Mouse (Mus musculus) kidney, embryonic 15.5 days (tissue): ENCODE results near the gene Ell. TPM values are rescaled to one million over a fixed set of nuclear protein-coding genes. Genes with fewer than 3 reads are reported as not detected.

ENCODE experiments used
- ATAC-seq: fragments of 200-750 bp; cut with Nextera tagmentation; replicated peaks from 2 replicates; pipeline ENCODE4 v1.8.0; 2017; ENCODE audit warnings: moderate TSS enrichment; ENCODE audit not compliant: low FRiP score
- H3K27ac ChIP-seq: fragments of 300-500 bp; sonication (generic); 2 replicates; pipeline ENCODE4 v1.5.1; 2015; ENCODE audit warnings: mild to moderate bottlenecking, inconsistent platforms
- H3K27me3 ChIP-seq: fragments of 300-500 bp; sonication (generic); 2 replicates; pipeline ENCODE4 v1.6.1; 2015; ENCODE audit warnings: inconsistent platforms
- H3K36me3 ChIP-seq: fragments of 300-500 bp; sonication (generic); 2 replicates; pipeline ENCODE4 v1.6.1; 2015; ENCODE audit warnings: inconsistent platforms
- H3K4me1 ChIP-seq: fragments of 300-500 bp; sonication (generic); 2 replicates; pipeline ENCODE4 v1.6.1; 2015; ENCODE audit warnings: inconsistent platforms
- H3K4me2 ChIP-seq: fragments of 300-500 bp; sonication (generic); 2 replicates; pipeline ENCODE4 v1.6.1; 2015; ENCODE audit warnings: moderate library complexity, mild to moderate bottlenecking, inconsistent platforms
- H3K4me3 ChIP-seq: fragments of 300-500 bp; sonication (generic); replicated peaks from 2 replicates; pipeline ENCODE4 v1.5.1; 2015; ENCODE audit warnings: mild to moderate bottlenecking, inconsistent platforms
- H3K9ac ChIP-seq: fragments of 300-500 bp; sonication (generic); 2 replicates; pipeline ENCODE4 v1.6.1; 2015; ENCODE audit warnings: mild to moderate bottlenecking, inconsistent platforms
- H3K9me3 ChIP-seq: fragments of 300-500 bp; sonication (generic); replicated peaks from 2 replicates; pipeline ENCODE4 v1.6.1; 2016; ENCODE audit warnings: inconsistent platforms
- WGBS: fragments of 180-500 bp; shearing (Covaris S2); methylation state at CpG from one replicate; pipeline ENCODE4 v1.1.7; 2015; ENCODE audit warnings: mixed read lengths; 5-methylcytosine and 5-hydroxymethylcytosine counted together
- polyA plus RNA-seq: library from polyadenylated mRNA; unstranded; fragments of >200 nt; fragmentation: Nextera tagmentation; extraction: Ambion mirVana; gene quantifications from 2 replicates; pipeline ENCODE4 v1.2.1, GENCODE M21; 2015

Ell gene
- polyA plus RNA-seq, 1 experiment from 2014 or later, result 23.8 TPM

DNA sequence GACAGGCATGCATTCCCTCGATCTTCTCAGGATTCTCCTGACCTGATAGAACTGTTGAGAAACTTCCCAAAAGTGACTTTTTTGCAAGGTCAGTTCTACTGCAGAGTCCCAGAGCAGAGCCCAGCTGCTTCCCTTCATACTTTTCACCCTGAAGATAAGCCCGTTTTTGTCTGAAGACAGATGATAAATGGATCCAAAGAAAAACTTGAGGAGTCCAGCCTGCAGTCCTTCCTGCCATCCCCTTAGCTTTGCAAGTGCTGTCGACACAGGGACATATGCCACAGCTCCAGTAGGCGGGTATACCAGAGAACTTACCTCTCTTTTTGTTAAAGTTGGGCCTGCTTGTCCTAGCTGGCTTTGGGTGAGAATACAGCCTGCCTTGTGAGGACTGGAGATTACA, 22.1 kb downstream of the Ell start:
- H3K36me3 ChIP-seq, result 0 out of 2 replicates have a peak, but pooled peaks cover 6% of the 10 kb centered on the region
- WGBS, result 47% methylated on average over 4 of the region's 4 CpGs
- no peaks in the 10 kb centered on the region for H3K27me3 ChIP-seq
- H3K9ac ChIP-seq, result no peak overlapping the region
- no peaks in the 10 kb centered on the region for H3K9me3 ChIP-seq
- no peak overlapping the region for H3K4me3 ChIP-seq
- peak overlapping the region; percentile 85 for H3K27ac ChIP-seq
- ATAC-seq, result no peak
- H3K4me1 ChIP-seq, result peaks cover 65% of the 10 kb centered on the region
- no peak overlapping the region for H3K4me2 ChIP-seq

- peak overlapping the region; percentile 85 for H3K27ac ChIP-seq
- H3K4me1 ChIP-seq, result peaks cover 69% of the 10 kb centered on the region
- ATAC-seq, result no peak
- no peaks in the 10 kb centered on the region for H3K27me3 ChIP-seq
- H3K4me3 ChIP-seq, result no peak overlapping the region
- H3K9ac ChIP-seq, result no peak overlapping the region
- 57% methylated on average over 7 of the region's 7 CpGs for WGBS
- 0 out of 2 replicates have a peak, but pooled peaks cover 3% of the 10 kb centered on the region for H3K36me3 ChIP-seq
- H3K9me3 ChIP-seq, result no peaks in the 10 kb centered on the region
- no peak overlapping the region for H3K4me2 ChIP-seq
These were observed 22.7 kb downstream of the Ell start for GRCm38 (mm10) chr8:70561809-70562535.

- peaks cover 69% of the 10 kb centered on the region for H3K4me1 ChIP-seq
- WGBS, result 85% methylated on average over 3 of the region's 3 CpGs
- no peaks in the 10 kb centered on the region for H3K9me3 ChIP-seq
- no peaks in the 10 kb centered on the region for H3K27me3 ChIP-seq
- H3K4me2 ChIP-seq, result no peak overlapping the region
- H3K9ac ChIP-seq, result no peak overlapping the region
- no peaks in the 10 kb centered on the region for H3K36me3 ChIP-seq
- no peak overlapping the region for H3K4me3 ChIP-seq
- ATAC-seq, result no peak
- no peak overlapping the region for H3K27ac ChIP-seq
These were observed 23.5 kb downstream of the Ell start for GRCm38 (mm10) chr8:70562802-70563201.

GRCm38 (mm10) chr8:70563763-70564387, 24.6 kb downstream of the Ell start:
- ATAC-seq, result no peak
- no peaks in the 10 kb centered on the region for H3K9me3 ChIP-seq
- WGBS, result 86% methylated on average over 6 of the region's 6 CpGs
- peaks cover 61% of the 10 kb centered on the region for H3K4me1 ChIP-seq
- H3K27ac ChIP-seq, result no peak overlapping the region
- no peak overlapping the region for H3K4me2 ChIP-seq
- H3K9ac ChIP-seq, result no peak overlapping the region
- H3K4me3 ChIP-seq, result no peak overlapping the region
- H3K27me3 ChIP-seq, result no peaks in the 10 kb centered on the region
- no peaks in the 10 kb centered on the region; the same call in 1 of the 2 replicates for H3K36me3 ChIP-seq

- Histone ChIP-seq H3K4me3 (no peak overlapping the region), H3K9ac (no peak overlapping the region), H3K27ac (no peak overlapping the region), H3K4me1 (peaks cover 56% of the 10 kb centered on the region), H3K27me3 (no peaks in the 10 kb centered on the region), H3K9me3 (no peaks in the 10 kb centered on the region), H3K4me2 (no peak overlapping the region), H3K36me3 (no peaks in the 10 kb centered on the region; the same call in 1 of the 2 replicates)
- WGBS, result 63% methylated on average over 3 of the region's 3 CpGs
- no peak for ATAC-seq
These were observed 25.5 kb downstream of the Ell start for GRCm38 (mm10) chr8:70564696-70565235.

DNA sequence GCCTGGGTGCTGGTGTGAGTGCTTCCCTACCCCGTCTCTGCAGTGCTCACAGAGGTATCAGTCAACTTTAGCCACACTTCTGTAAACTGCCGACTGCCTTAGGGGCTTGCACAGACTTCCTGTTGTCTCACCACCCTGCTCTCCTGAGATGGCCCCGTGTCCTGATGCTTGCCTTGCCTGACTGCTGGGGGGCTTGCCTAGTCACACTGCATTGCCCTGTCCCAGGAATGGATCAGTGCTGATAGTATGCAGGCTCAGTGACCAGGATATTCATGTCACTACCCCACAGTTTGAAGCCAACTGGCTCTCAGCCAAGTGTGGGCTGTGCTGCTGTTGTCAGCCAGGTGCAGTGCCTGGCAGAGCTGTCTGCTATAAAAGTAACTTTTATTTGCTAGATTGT, 26.3 kb downstream of the Ell start:
- Histone ChIP-seq H3K4me3 (no peak overlapping the region), H3K4me1 (peaks cover 52% of the 10 kb centered on the region), H3K27me3 (no peaks in the 10 kb centered on the region), H3K36me3 (no peaks in the 10 kb centered on the region; the same call in 1 of the 2 replicates), H3K9ac (no peak overlapping the region), H3K9me3 (no peaks in the 10 kb centered on the region), H3K27ac (no peak overlapping the region), H3K4me2 (no peak overlapping the region)
- WGBS, result 64% methylated on average over 3 of the region's 3 CpGs
- ATAC-seq, result no peak

DNA sequence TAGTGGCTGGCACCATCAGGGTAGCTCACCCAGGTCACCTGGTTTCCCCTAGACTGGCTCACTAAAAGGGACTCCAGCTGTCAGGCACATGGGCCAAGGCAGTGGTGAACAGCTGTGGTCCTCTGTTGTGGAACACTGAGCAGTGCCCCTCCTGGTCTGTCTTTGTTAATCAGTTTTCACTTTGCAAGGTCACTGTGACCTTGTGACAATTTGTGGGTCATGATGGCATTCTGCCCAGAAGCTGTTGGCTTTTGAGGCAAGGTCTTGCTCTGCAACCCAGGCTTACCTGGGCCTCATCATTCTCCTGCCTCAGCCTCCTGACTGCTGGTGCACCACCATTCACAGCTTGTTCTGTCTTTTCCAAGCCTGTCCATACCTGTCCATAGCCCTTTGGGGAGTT, 31.1 kb downstream of the Ell start:
- Histone ChIP-seq H3K27me3 (no peaks in the 10 kb centered on the region), H3K9ac (no peak overlapping the region), H3K4me1 (peaks cover 18% of the 10 kb centered on the region), H3K9me3 (no peaks in the 10 kb centered on the region), H3K4me3 (no peak overlapping the region), H3K4me2 (no peak overlapping the region), H3K36me3 (peaks cover 9% of the 10 kb centered on the region), H3K27ac (no peak overlapping the region)
- 0 out of 2 replicates have a peak, but pooled peaks have one; percentile 16 for ATAC-seq

DNA sequence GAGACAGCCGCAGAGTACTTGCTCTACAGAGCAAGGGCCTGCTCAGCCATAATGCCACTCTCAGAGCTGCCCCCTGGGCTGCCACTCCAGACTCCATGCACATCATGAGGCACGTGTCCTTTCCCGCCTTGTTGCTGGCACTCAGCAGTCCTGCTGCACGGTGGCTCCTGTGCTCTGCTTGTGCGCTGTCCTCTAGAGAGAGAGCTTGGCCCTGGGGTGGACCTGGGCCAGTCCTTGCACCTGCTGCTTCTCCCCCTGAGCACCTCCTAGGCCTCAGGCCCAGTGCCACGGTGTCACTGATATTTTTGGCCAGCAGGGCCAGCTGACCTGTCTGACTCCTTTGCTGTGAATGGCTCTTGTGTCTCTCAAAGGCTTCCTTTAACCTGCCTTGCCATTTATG, 31.7 kb downstream of the Ell start:
- no peaks in the 10 kb centered on the region for H3K9me3 ChIP-seq
- no peak for ATAC-seq
- 85% methylated on average over 6 of the region's 6 CpGs for WGBS
- no peak overlapping the region for H3K4me3 ChIP-seq
- H3K27me3 ChIP-seq, result no peaks in the 10 kb centered on the region
- peaks cover 13% of the 10 kb centered on the region for H3K4me1 ChIP-seq
- H3K36me3 ChIP-seq, result peaks cover 11% of the 10 kb centered on the region
- H3K4me2 ChIP-seq, result no peak overlapping the region
- no peak overlapping the region for H3K9ac ChIP-seq
- no peak overlapping the region for H3K27ac ChIP-seq

DNA sequence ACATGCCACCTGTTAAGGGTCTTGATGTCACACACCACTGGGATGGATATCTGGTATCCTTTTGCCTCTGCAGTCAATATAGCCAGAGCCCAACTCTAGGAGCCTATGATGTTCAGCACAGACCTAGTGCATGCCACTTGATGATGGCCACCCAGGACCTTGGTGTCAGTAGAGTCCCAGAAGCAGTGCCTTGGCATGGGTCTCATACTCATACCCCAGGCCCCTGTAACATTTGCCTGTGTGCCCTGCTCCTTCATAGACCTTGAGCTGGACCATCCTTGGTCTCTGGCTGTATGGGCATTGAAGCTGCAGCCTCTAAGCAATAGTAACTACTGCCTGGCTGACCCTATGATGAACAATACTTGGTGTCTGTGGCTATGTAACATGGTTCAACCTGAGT, 35.0 kb downstream of the Ell start:
- Histone ChIP-seq H3K4me2 (no peak overlapping the region), H3K36me3 (peaks cover 28% of the 10 kb centered on the region), H3K9ac (no peak overlapping the region), H3K4me1 (peaks cover 9% of the 10 kb centered on the region), H3K27ac (peak overlapping the region; percentile 29; the same call in 1 of the 2 replicates), H3K27me3 (no peaks in the 10 kb centered on the region), H3K9me3 (no peaks in the 10 kb centered on the region), H3K4me3 (no peak overlapping the region)
- ATAC-seq, result no peak

GRCm38 (mm10) chr8:70574915-70575314, 35.7 kb downstream of the Ell start:
- Histone ChIP-seq H3K36me3 (peaks cover 31% of the 10 kb centered on the region), H3K27ac (0 out of 2 replicates have a peak overlapping the region, but pooled peaks have one; percentile 29), H3K27me3 (no peaks in the 10 kb centered on the region), H3K4me3 (no peak overlapping the region), H3K4me2 (no peak overlapping the region), H3K4me1 (peaks cover 9% of the 10 kb centered on the region), H3K9ac (no peak overlapping the region), H3K9me3 (no peaks in the 10 kb centered on the region)
- WGBS, result 61% methylated on average over 4 of the region's 4 CpGs
- ATAC-seq, result no peak

DNA sequence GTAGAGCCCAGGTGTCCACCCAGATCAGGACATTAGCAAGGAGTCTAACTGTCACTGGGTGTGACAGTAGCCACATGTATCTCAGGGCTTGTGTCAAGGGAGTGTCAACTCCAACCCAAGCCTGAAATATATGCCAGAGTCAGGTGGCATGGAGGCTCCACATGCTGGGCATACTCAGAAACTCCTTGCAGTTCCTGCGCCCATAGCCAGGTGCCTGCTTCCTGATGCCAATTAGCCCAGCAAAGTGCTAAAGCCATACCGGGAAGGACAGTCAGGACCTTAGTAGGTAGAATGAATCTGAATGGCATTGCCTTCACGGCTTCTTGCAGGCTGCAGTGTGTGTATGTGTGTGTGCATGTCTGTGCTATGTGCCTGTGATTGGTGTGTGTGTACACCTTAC, 38.0 kb downstream of the Ell start:
- no peak overlapping the region for H3K4me3 ChIP-seq
- 93% methylated on average over 3 of the region's 3 CpGs for WGBS
- H3K9ac ChIP-seq, result no peak overlapping the region
- H3K4me2 ChIP-seq, result no peak overlapping the region
- no peaks in the 10 kb centered on the region for H3K27me3 ChIP-seq
- H3K36me3 ChIP-seq, result peaks cover 54% of the 10 kb centered on the region
- H3K4me1 ChIP-seq, result peaks cover 5% of the 10 kb centered on the region
- no peak overlapping the region for H3K27ac ChIP-seq
- ATAC-seq, result no peak
- no peaks in the 10 kb centered on the region for H3K9me3 ChIP-seq
